In genomic region chr11:7153081-7153480, GRCm38 (mm10) we compare ENCODE assay signal across 32 mouse cellular contexts. TPM values are rescaled to one million over a fixed set of nuclear protein-coding genes. Genes with fewer than 3 reads are reported as not detected.
DNase-seq lines count a peak whose midpoint lies in the region; ATAC-seq and TF ChIP-seq lines count a peak whose summit lies in the region.
"Had no signal": no experiment of that assay in that cellular context is flagged by ENCODE, and none has a peak within 500 bp of the region (broad histone marks: within the 10 kb centered on the region; RNA-seq: fewer than 3 reads in every experiment).

No protein-coding gene starts in this region.

- peak overlapping the region; percentile 65 for H3K27ac ChIP-seq in liver, embryonic 15.5 days (replicated peaks)
- H3K27ac ChIP-seq in forebrain, embryonic 16.5 days (ENCODE audit: low read length), result no peak overlapping the region
- H3K27ac ChIP-seq: gastrocnemius, adult 2 months; hindbrain, embryonic 13.5 days; layer of hippocampus, adult 2 months; limb, embryonic 10.5 days; limb, embryonic 15.5 days; neural tube, embryonic 13.5 days had no signal

- no peaks in the 10 kb centered on the region for H3K4me1 ChIP-seq in liver, embryonic 15.5 days (replicated peaks)
- H3K4me1 ChIP-seq in forebrain, embryonic 16.5 days (replicated peaks; ENCODE audit: control insufficient read depth, insufficient read depth, low read length), result no peaks in the 10 kb centered on the region
- H3K4me1 ChIP-seq: hindbrain, embryonic 13.5 days; limb, embryonic 15.5 days; neural tube, embryonic 13.5 days had no signal

- no peak overlapping the region for H3K4me2 ChIP-seq in liver, embryonic 15.5 days
- H3K4me2 ChIP-seq in forebrain, embryonic 16.5 days (ENCODE audit: low read length), result no peak overlapping the region
- H3K4me2 ChIP-seq: heart, embryonic 11.5 days; hindbrain, embryonic 13.5 days; limb, embryonic 15.5 days; midbrain, embryonic 11.5 days; neural tube, embryonic 13.5 days had no signal

- intact Hi-C loops in heart, postnatal 10 days (cut with DNase I), result no loop called here

- no peak overlapping the region for H3K9ac ChIP-seq in liver, embryonic 15.5 days
- no peak overlapping the region for H3K9ac ChIP-seq in forebrain, embryonic 16.5 days (replicated peaks; ENCODE audit: low read depth, low read length)
- H3K9ac ChIP-seq: hindbrain, embryonic 13.5 days; limb, embryonic 15.5 days; neural tube, embryonic 13.5 days had no signal

- no peaks in the 10 kb centered on the region for H3K36me3 ChIP-seq in liver, embryonic 15.5 days (replicated peaks)
- H3K36me3 ChIP-seq in forebrain, embryonic 16.5 days (ENCODE audit: control insufficient read depth, insufficient read depth), result no peaks in the 10 kb centered on the region
- H3K36me3 ChIP-seq: G1E; limb, embryonic 10.5 days; limb, embryonic 15.5 days had no signal

- CTCF ChIA-PET in Patski (lab: Charles Lee), result no interaction called here

- POLR2A ChIA-PET in Patski (lab: Charles Lee), result no interaction called here

- no peak overlapping the region for H3K4me3 ChIP-seq in liver, embryonic 15.5 days (replicated peaks)
- no peak overlapping the region for H3K4me3 ChIP-seq in forebrain, embryonic 16.5 days (replicated peaks; ENCODE audit: low read length)
- H3K4me3 ChIP-seq: gastrocnemius, adult 2 months; hindbrain, embryonic 13.5 days; layer of hippocampus, adult 2 months; limb, embryonic 10.5 days; limb, embryonic 15.5 days; neural tube, embryonic 13.5 days had no signal

- WGBS in liver, embryonic 15.5 days (ENCODE audit: insufficient replicate concordance), result 58% methylated on average over 8 of the region's 8 CpGs
- WGBS in forebrain, embryonic 16.5 days, result 80% methylated on average over 8 of the region's 8 CpGs

- in situ Hi-C loops in Patski (cut with MboI; ENCODE audit: low pct_unique_long_range_greater_than_20kb), result loop anchor here (10.0 kb wide), 1 partner anchor 388 kb away; no protein-coding TSS in a partner anchor

- H3K9me3 ChIP-seq in liver, embryonic 15.5 days (replicated peaks), result no peaks in the 10 kb centered on the region
- no peaks in the 10 kb centered on the region for H3K9me3 ChIP-seq in forebrain, embryonic 16.5 days (ENCODE audit: control insufficient read depth, low read length)
- H3K9me3 ChIP-seq: hindbrain, embryonic 13.5 days; limb, embryonic 10.5 days; limb, embryonic 15.5 days; neural tube, embryonic 13.5 days had no signal

- peak; percentile 53 for DNase-seq in kidney, adult 18-20 months
- no peak for DNase-seq in kidney, postnatal 4 days
- peak; percentile 65 for DNase-seq in Patski (ENCODE audit: low read depth, low spot score)
- peak; percentile 53 to 83 for DNase-seq in kidney, postnatal 36 days
- no peak for DNase-seq in right cerebral cortex, postnatal 4 days
- DNase-seq in heart, postnatal 10 days, result no peak
- DNase-seq: adrenal gland, postnatal 10 days; cerebellum, adult 9-10 months; cerebellum, postnatal 36 days; gastrocnemius, adult 2 months; gastrocnemius, postnatal 36 days; heart, adult 18-20 months; heart, postnatal 4 days; lung, postnatal 36 days had no signal

- no peaks in the 10 kb centered on the region for H3K27me3 ChIP-seq in Patski
- no peaks in the 10 kb centered on the region for H3K27me3 ChIP-seq in liver, embryonic 15.5 days
- no peaks in the 10 kb centered on the region for H3K27me3 ChIP-seq in forebrain, embryonic 16.5 days (replicated peaks; ENCODE audit: control insufficient read depth, insufficient read depth, low read length)
- H3K27me3 ChIP-seq: hindbrain, embryonic 13.5 days; limb, embryonic 15.5 days; neural tube, embryonic 13.5 days had no signal

- ATAC-seq in Patski, result peak; percentile 73
- peak; percentile 72; the same call in 1 of the 2 replicates for ATAC-seq in liver, embryonic 15.5 days (ENCODE audit: insufficient read depth)
- ATAC-seq in forebrain, embryonic 16.5 days, result no peak
- ATAC-seq: forebrain, embryonic 14.5 days; intestine, embryonic 16.5 days had no signal

- no peak for TF ChIP-seq CTCF in Patski (IDR thresholded peaks at IDR 0.05)

RNA-seq across cellular contexts. Expression of gene Gm11985, which starts 35.3 kb away (rescaled TPM):
- polyA plus RNA-seq in Patski (2021), result not detected
- polyA plus RNA-seq in liver, embryonic 15.5 days (2015; fragmentation: Nextera tagmentation; extraction: Ambion mirVana), result not detected in 2 replicates
- total RNA-seq in heart, postnatal 10 days (2021), result not detected
- polyA plus RNA-seq in forebrain, embryonic 16.5 days (2015; fragmentation: Nextera tagmentation; extraction: Ambion mirVana), result not detected in 2 replicates
- total RNA-seq: adrenal gland, postnatal 10 days; gastrocnemius, adult 2 months; gastrocnemius, postnatal 36 days; heart, adult 18-20 months; heart, postnatal 4 days; layer of hippocampus, adult 2 months; layer of hippocampus, postnatal 14 days; megakaryocyte, adult 5-6 weeks had no signal
- polyA plus RNA-seq: embryonic facial prominence, embryonic 11.5 days; forebrain, embryonic 14.5 days; frontal cortex, adult 2 months; G1E; heart, embryonic 11.5 days; heart, embryonic 16.5 days; hindbrain, embryonic 13.5 days; intestine, embryonic 16.5 days; limb, embryonic 10.5 days; limb, embryonic 15.5 days; midbrain, embryonic 11.5 days; neural tube, embryonic 13.5 days; thymus, postnatal 0 days had no signal

RNA-seq across cellular contexts. Expression of gene Igfbp1, which starts 44.5 kb away (rescaled TPM):
- 0.08 TPM for polyA plus RNA-seq in Patski (2021)
- polyA plus RNA-seq in liver, embryonic 15.5 days (2015; fragmentation: Nextera tagmentation; extraction: Ambion mirVana), result 170 and 287 TPM in 2 replicates
- total RNA-seq in heart, postnatal 10 days (2021), result not detected
- polyA plus RNA-seq in forebrain, embryonic 16.5 days (2015; fragmentation: Nextera tagmentation; extraction: Ambion mirVana), result 0.23 TPM in 1 of 2 replicates, not detected in the other
- total RNA-seq: gastrocnemius, adult 2 months; gastrocnemius, postnatal 36 days; heart, adult 18-20 months; heart, postnatal 4 days; layer of hippocampus, postnatal 14 days; megakaryocyte, adult 5-6 weeks had no signal
- polyA plus RNA-seq: G1E had no signal

Comparison
In these comparisons a context has a peak if more than half of its experiments do, and no peak if none do; other contexts are left out.
1. DNase-seq: peak in kidney, adult 18-20 months (single experiment), Patski (single experiment) and kidney, postnatal 36 days (2 of 2); none in kidney, postnatal 4 days (0 of 2), right cerebral cortex, postnatal 4 days (single experiment) and heart, postnatal 10 days (0 of 2).
2. RNA of gene Igfbp1, which starts 44.5 kb away (polyA plus RNA-seq): 170 to 287 TPM in liver, embryonic 15.5 days; 0.23 TPM in forebrain, embryonic 16.5 days and 0.08 TPM in Patski (single experiment); every median in the first group is over 100 times any median in the second.